Mouse (Mus musculus): ENCODE data around the gene Camsap3. TPM values are rescaled to one million over a fixed set of nuclear protein-coding genes. Genes with fewer than 3 reads are reported as not detected.
A peak's percentile ranks its signal among the peaks of the same experiment; 100 is the strongest.

Camsap3 gene
- total RNA-seq, 1 experiment from 2014 or later, result 3.9 TPM

DNA sequence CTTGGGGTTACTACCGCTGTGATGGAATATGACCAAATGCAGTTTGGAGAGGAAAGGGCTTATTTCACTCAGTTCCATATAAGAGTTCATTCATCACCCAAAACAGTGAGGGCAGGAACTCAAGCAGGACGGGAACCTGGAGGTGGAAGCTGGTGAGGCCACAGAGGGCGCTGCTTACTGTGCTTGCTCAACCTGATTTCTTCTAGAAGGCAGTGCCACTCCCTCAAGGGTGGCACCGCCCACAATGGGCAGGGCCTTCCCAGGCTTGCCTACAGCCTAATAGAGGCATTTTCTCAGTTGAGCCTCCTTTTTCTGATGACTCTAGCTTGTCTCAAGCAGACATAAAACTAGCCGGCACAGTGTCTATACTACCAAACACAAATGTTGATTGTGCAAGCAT lies 58.7 kb downstream of the Camsap3 start:
- ATAC-seq (replicated peaks in 1 of 2; ENCODE audit: insufficient read depth in 1 of 2, low FRiP score in 2 of 2, low TSS enrichment in 1 of 2, low read depth in 1 of 2, poor library complexity in 2 of 2, severe bottlenecking in 2 of 2), result peak; percentile 91 to 92

DNA sequence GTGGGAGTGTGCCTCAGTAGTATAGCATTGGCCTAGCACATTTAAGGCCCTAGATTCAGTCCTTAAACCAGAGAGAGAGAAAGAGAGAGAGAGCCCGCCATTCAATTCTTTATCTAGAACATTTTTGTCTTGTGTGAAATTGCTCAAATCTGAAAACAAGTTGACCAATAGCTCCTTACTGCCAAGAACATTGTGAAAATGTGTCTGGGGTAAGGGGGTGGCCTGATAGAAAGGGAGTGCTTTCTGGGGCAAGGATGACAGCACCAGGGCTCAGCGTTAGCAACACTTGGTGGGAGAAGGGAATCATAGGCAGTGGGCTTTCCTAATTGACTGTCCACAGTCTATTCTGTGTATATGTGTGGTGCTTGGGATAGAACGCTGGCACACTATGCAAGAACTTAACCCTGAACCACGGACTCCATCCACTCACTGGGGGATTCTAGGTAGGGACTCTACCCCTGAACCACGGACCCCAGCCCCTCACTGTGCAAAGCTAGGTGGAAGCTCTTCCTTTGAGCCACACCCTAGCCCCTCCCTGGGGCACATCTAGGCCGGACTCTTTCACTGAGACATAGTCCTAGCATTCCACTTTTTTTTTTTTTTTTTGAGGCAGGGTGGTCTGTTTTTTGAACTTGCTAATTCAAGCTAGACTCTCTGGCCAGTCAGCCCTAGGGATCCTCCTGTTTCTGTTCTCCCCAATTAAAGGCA lies 59.9 kb downstream of the Camsap3 start:
- ATAC-seq (replicated peaks in 1 of 2; ENCODE audit: insufficient read depth in 1 of 2, low FRiP score in 2 of 2, low TSS enrichment in 1 of 2, low read depth in 1 of 2, poor library complexity in 2 of 2, severe bottlenecking in 2 of 2), result no peak; a peak in 1 of 4 replicates

DNA sequence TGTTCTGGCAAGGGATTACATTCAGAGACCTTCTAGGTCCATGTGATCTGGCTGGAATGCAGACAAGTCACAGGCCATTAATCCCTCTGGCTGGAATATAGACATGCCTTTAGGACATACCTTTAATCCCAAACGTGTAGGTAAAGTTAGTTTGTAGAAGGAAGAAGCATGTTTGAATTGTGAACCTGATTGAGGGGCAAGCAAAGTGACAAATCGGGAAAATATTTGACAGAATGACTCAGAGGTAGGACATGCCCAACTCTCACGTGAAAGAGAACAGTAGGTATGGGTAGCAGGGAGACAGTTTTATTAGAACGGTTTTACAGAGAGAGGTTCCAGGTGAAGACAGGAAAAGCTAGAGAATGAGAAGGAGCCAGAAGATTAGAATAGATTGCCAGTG lies 60.5 kb downstream of the Camsap3 start:
- no peak for ATAC-seq (replicated peaks in 1 of 2; ENCODE audit: insufficient read depth in 1 of 2, low FRiP score in 2 of 2, low TSS enrichment in 1 of 2, low read depth in 1 of 2, poor library complexity in 2 of 2, severe bottlenecking in 2 of 2)

DNA sequence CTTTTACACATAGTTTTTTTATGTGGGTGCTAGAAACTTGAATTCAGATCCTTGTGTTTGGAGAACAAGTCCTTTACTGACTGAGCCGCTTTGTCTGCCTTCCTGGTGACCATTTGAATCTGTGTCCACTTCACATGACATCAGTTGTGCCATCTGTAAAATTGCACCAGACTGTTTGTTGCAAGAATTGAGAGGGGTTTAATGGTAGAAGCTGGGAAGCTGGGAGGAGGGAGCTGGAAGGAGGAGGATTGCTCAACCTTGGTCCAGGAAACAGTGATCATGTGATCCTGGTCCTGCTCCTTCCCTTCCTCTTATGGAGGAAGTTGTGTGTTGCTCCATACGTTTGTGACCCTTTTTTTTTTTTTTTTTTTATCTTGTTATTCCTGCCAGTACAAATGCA lies 61.2 kb downstream of the Camsap3 start:
- ATAC-seq (replicated peaks in 1 of 2; ENCODE audit: insufficient read depth in 1 of 2, low FRiP score in 2 of 2, low TSS enrichment in 1 of 2, low read depth in 1 of 2, poor library complexity in 2 of 2, severe bottlenecking in 2 of 2), result peak in 1 of 2 experiments; percentile 26; a peak in 2 of 4 replicates

DNA sequence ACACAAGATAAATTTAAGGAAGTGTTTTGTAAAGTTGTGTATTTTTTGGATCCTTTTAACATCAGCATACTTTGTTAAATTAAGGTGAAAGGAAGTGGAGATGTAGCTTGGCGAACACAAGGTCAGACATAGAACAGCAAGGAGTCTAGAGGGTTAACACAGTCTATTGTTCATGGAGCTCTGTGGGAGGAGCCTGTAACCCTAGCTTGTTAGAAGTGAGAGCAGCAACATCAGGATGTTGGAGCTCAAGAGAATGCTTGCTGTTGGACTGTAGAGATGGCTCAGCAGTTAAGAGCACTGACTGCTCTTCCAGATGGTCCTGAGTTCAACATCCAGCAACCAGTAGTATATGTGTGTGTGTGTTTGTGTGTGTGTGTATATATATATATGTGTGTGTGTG lies 61.9 kb downstream of the Camsap3 start:
- ATAC-seq (replicated peaks in 1 of 2; ENCODE audit: insufficient read depth in 1 of 2, low FRiP score in 2 of 2, low TSS enrichment in 1 of 2, low read depth in 1 of 2, poor library complexity in 2 of 2, severe bottlenecking in 2 of 2), result peak; percentile 20 to 35; a peak in 1 of 4 replicates

DNA sequence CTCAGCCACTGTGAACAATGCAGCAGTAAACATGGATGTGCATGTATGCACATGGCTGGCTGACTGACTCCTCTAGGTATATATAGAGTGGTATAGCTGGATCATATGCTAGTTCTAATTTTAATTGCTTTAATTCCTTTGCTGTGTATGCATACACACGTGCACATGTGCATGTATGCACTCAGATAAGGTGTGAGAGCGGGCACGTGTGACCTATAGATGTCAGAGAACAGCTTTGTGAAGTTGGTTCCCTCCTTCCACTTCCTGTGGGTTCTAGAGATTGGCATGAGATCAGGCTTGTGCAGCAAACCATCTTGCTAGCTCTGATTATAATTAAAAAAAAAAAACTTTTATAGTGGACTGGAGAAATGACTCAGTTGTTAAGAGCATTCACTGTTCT lies 65.8 kb downstream of the Camsap3 start:
- ATAC-seq (replicated peaks in 1 of 2; ENCODE audit: insufficient read depth in 1 of 2, low FRiP score in 2 of 2, low TSS enrichment in 1 of 2, low read depth in 1 of 2, poor library complexity in 2 of 2, severe bottlenecking in 2 of 2), result no peak

DNA sequence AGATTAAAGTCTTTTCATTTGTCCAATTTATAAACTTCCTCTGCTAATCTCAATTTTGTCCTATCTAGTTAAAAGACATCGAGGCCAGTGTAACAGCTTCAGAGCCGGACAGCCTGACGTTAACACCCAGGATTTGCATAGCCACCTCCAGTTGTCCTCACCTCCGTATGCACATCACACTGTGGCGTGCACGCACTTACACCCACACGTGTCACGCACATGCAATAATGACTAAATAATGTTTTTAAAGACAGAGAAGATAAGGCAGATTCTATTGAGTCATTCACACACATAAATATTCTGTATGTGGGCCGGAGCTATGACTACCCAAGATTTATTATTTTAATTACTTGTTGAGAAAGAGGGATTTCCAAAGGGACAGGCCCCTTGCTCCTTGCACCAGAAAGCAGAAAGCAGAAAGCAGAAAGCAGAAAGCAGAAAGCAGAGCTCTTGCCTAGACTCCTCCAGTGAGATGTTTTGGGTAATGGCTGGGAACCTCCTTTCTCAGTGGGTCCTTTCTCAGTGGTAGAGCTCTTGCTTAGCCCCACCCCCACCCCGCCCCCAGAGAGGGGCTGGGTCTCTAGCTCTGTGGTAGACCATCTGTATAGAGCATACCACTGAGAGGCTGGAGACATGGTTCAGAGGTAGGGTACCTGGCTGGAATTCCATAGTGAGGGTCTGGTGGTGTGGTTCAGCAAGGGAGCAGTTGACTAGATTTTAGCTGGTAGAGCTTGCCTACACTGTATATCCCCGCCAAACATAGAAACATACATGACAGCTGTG lies 67.8 kb downstream of the Camsap3 start:
- no peak for ATAC-seq (replicated peaks in 1 of 2; ENCODE audit: insufficient read depth in 1 of 2, low FRiP score in 2 of 2, low TSS enrichment in 1 of 2, low read depth in 1 of 2, poor library complexity in 2 of 2, severe bottlenecking in 2 of 2)

DNA sequence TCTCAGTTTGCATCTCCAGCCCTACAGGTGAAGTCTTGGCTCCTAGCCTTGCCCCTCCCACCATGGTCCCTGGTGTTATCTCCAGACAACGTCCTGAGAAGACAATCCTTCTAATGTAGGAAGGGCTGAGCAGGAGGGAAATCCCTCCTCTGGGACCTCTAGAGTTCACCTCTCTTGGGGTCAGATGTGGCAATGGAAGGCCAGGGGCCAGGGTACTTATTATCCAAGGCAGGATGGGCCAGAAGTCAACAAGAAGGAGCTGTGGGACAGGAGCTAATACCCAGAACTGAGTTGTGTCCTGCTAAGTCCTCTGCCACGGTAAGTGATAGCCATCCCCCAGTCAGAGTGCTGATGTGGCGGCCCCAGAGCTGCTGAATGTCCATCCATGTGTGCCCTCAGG lies 68.4 kb downstream of the Camsap3 start, which contains the start of gene Retn:
Retn (plus strand) TSS at position 245 of the 400 bp plus-strand sequence.
- ATAC-seq (replicated peaks in 1 of 2; ENCODE audit: insufficient read depth in 1 of 2, low FRiP score in 2 of 2, low TSS enrichment in 1 of 2, low read depth in 1 of 2, poor library complexity in 2 of 2, severe bottlenecking in 2 of 2), result no peak

DNA sequence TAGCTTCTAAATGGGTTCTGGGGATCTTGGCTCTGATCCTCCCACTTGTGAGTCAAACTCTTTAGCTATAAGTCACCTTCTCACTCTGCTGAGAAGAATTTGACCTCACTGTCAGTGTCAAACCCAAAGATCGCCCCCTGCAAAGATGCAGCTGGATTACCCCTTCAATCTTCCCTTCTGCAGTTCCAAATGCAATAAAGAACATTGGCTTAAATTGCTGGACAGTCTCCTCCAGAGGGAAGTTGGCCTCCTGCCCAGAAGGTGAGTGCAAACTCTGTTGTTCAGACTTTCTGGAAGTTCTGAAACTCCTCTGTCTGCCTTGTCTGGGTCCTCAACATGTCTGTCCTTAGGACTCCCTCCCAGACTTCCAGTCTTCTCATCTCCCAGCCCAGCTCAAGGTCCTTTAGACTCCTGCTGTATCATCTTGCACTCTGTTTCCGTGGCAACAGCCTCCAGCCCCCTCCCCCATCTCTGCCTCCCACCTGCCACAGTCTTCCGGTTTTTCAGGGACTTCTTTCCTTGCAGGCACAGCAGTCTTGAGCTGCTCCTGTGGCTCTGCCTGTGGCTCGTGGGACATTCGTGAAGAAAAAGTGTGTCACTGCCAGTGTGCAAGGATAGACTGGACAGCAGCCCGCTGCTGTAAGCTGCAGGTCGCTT lies 69.8 kb downstream of the Camsap3 start:
- ATAC-seq (replicated peaks in 1 of 2; ENCODE audit: insufficient read depth in 1 of 2, low FRiP score in 2 of 2, low TSS enrichment in 1 of 2, low read depth in 1 of 2, poor library complexity in 2 of 2, severe bottlenecking in 2 of 2), result peak; percentile 20 to 23; a peak in 3 of 4 replicates

Other genes with a start within 250 kb of the Camsap3 start
- 40.1 and 40.4 TPM in 2 replicates for gene A430078G23Rik, start 233.9 kb upstream of the Camsap3 start, total RNA-seq (2017)
- 39.8 and 51.0 TPM in 2 replicates for gene Arhgef18, start 194.3 kb upstream of the Camsap3 start, total RNA-seq (2017)
- 0.84 and 4.1 TPM in 2 replicates for gene Pex11g, start 119.6 kb upstream of the Camsap3 start, total RNA-seq (2017)
- gene Tex45, start 116.4 kb upstream of the Camsap3 start, total RNA-seq (2017), result not detected in 2 replicates
- gene Zfp358, start 94.2 kb upstream of the Camsap3 start, total RNA-seq (2017), result 10.6 and 11.6 TPM in 2 replicates
- 29.8 and 40.4 TPM in 2 replicates for gene Mcoln1, start 86.8 kb upstream of the Camsap3 start, total RNA-seq (2017)
- gene Pnpla6, start 71.9 kb upstream of the Camsap3 start, total RNA-seq (2017), result 26.4 and 34.5 TPM in 2 replicates
- gene C330021F23Rik, start 19.3 kb upstream of the Camsap3 start, total RNA-seq (2017), result 0.69 and 2.0 TPM in 2 replicates
- 56.6 and 75.0 TPM in 2 replicates for gene Xab2, start 34.0 kb downstream of the Camsap3 start, total RNA-seq (2017)
- gene Pet100, start 34.3 kb downstream of the Camsap3 start, total RNA-seq (2017), result 209 and 215 TPM in 2 replicates
- gene Pcp2, start 38.3 kb downstream of the Camsap3 start, total RNA-seq (2017), result not detected in 2 replicates
- gene Stxbp2, start 43.7 kb downstream of the Camsap3 start, total RNA-seq (2017), result 121 and 152 TPM in 2 replicates
- gene Retn, start 68.5 kb downstream of the Camsap3 start, total RNA-seq (2017), result not detected in 2 replicates
- gene Mcemp1, start 78.5 kb downstream of the Camsap3 start, total RNA-seq (2017), result 12.9 and 27.0 TPM in 2 replicates
- gene Fcor, start 85.1 kb downstream of the Camsap3 start, total RNA-seq (2017), result 5.3 TPM in 1 of 2 replicates, not detected in the other
- gene Trappc5, start 89.0 kb downstream of the Camsap3 start, total RNA-seq (2017), result 48.3 and 61.2 TPM in 2 replicates
- 1.1 TPM in 1 of 2 replicates, not detected in the other for gene Fcer2a, start 106.9 kb downstream of the Camsap3 start, total RNA-seq (2017)
- 0.81 TPM in 1 of 2 replicates, not detected in the other for gene Clec4g, start 133.4 kb downstream of the Camsap3 start, total RNA-seq (2017)
- gene Cd209a, start 161.7 kb downstream of the Camsap3 start, total RNA-seq (2017), result 1.7 and 1.8 TPM in 2 replicates